Mouse (Mus musculus): Measurements from ENCODE around the gene Slc27a4. TPM values are rescaled to one million over a fixed set of nuclear protein-coding genes. Genes with fewer than 3 reads are reported as not detected.

Gene Slc27a4
- total and polyA plus RNA-seq, 3 experiments: 10.9 to 14.9 TPM; not detected in 1

GRCm38 (mm10) chr2:29839460-29839859 lies 37.0 kb downstream of the Slc27a4 start:
- H3K27me3 ChIP-seq (ENCODE audit: control insufficient read depth in 1 of 2, insufficient read depth in 2 of 2, low read length in 2 of 2): no peaks in the 10 kb centered on the region
- no peak overlapping the region for H3K4me3 ChIP-seq (ENCODE audit: control insufficient read depth in 1 of 2, insufficient read depth in 1 of 2, low read depth in 2 of 2, low read length in 2 of 2)
- no peak overlapping the region for H3K9ac ChIP-seq (ENCODE audit: control insufficient read depth, low read depth, low read length, poor library complexity, severe bottlenecking)
- no peaks in the 10 kb centered on the region for H3K9me3 ChIP-seq (replicated peaks; ENCODE audit: insufficient read depth, low read length)
- no peaks in the 10 kb centered on the region for H3K4me1 ChIP-seq (ENCODE audit: control insufficient read depth in 1 of 2, insufficient read depth in 2 of 2, low read length in 2 of 2)
- DNase-seq (ENCODE audit: low read depth, low spot score): no peak
- H3K79me2 ChIP-seq (ENCODE audit: control insufficient read depth, insufficient read depth, low read length, poor library complexity): no peaks in the 10 kb centered on the region
- H3K36me3 ChIP-seq (ENCODE audit: control insufficient read depth in 1 of 2, insufficient read depth in 2 of 2, low read length in 2 of 2): peaks cover 0 to 2% of the 10 kb centered on the region in 2 experiments; a peak in 2 of 4 replicates
- H3K27ac ChIP-seq (ENCODE audit: control insufficient read depth, low read depth, low read length): no peak overlapping the region
- no peak for TF ChIP-seq MYC (IDR thresholded peaks at IDR 0.05; ENCODE audit: low read depth, low read length)

GRCm38 (mm10) chr2:29843231-29844105 lies 41.0 kb downstream of the Slc27a4 start:
- DNase-seq (ENCODE audit: low read depth, low spot score): no peak
- H3K9me3 ChIP-seq (replicated peaks; ENCODE audit: insufficient read depth, low read length): no peaks in the 10 kb centered on the region
- no peaks in the 10 kb centered on the region; a peak in 2 of 4 replicates for H3K36me3 ChIP-seq (ENCODE audit: control insufficient read depth in 1 of 2, insufficient read depth in 2 of 2, low read length in 2 of 2)
- H3K27me3 ChIP-seq (ENCODE audit: control insufficient read depth in 1 of 2, insufficient read depth in 2 of 2, low read length in 2 of 2): no peaks in the 10 kb centered on the region
- TF ChIP-seq POLR2AphosphoS5 (IDR thresholded peaks at IDR 0.05; ENCODE audit: borderline replicate concordance, low read depth, low read length) (no peak), NELFE (IDR thresholded peaks at IDR 0.05; ENCODE audit: low read depth, low read length) (no peak), ELF1 (IDR thresholded peaks at IDR 0.05; ENCODE audit: low read depth, low read length) (no peak), SMC3 (IDR thresholded peaks at IDR 0.05; ENCODE audit: low read depth, low read length) (no peak), MXI1 (IDR thresholded peaks at IDR 0.05; ENCODE audit: low read depth, low read length) (no peak), ZKSCAN1 (IDR thresholded peaks at IDR 0.05; ENCODE audit: low read depth, low read length) (no peak), EP300 (IDR thresholded peaks at IDR 0.05; ENCODE audit: low read depth in 1 of 2, low read length in 2 of 2) (no peak), MAZ (IDR thresholded peaks at IDR 0.05; ENCODE audit: low read depth, low read length) (no peak), E2F4 (IDR thresholded peaks at IDR 0.05; ENCODE audit: borderline replicate concordance, low read depth, low read length) (no peak), UBTF (IDR thresholded peaks at IDR 0.05; ENCODE audit: borderline replicate concordance, insufficient read depth, low read depth, low read length) (no peak), TCF12 (IDR thresholded peaks at IDR 0.05; ENCODE audit: low read depth, low read length) (no peak), POLR2A (IDR thresholded peaks at IDR 0.05; ENCODE audit: control insufficient read depth in 1 of 2, insufficient read depth in 1 of 2, low read depth in 1 of 2, low read length in 2 of 2, poor library complexity in 1 of 2) (no peak), USF1 (IDR thresholded peaks at IDR 0.05; ENCODE audit: low read depth, low read length) (no peak), MAX (IDR thresholded peaks at IDR 0.05; ENCODE audit: low read length) (no peak), HCFC1 (IDR thresholded peaks at IDR 0.05; ENCODE audit: low read depth, low read length) (no peak), ETS1 (IDR thresholded peaks at IDR 0.05; ENCODE audit: low read depth, low read length) (no peak), TAL1 (IDR thresholded peaks at IDR 0.05; ENCODE audit: low read length) (no peak), MYB (IDR thresholded peaks at IDR 0.05; ENCODE audit: low read depth, low read length) (no peak)
- H3K4me3 ChIP-seq (ENCODE audit: control insufficient read depth in 1 of 2, insufficient read depth in 1 of 2, low read depth in 2 of 2, low read length in 2 of 2): no peak overlapping the region
- no peaks in the 10 kb centered on the region for H3K79me2 ChIP-seq (ENCODE audit: control insufficient read depth, insufficient read depth, low read length, poor library complexity)
- no peak overlapping the region for H3K9ac ChIP-seq (ENCODE audit: control insufficient read depth, low read depth, low read length, poor library complexity, severe bottlenecking)
- H3K4me1 ChIP-seq (ENCODE audit: control insufficient read depth in 1 of 2, insufficient read depth in 2 of 2, low read length in 2 of 2): no peaks in the 10 kb centered on the region
- no peak overlapping the region for H3K27ac ChIP-seq (ENCODE audit: control insufficient read depth, low read depth, low read length)

Data from MEL (cell line).